Mouse (Mus musculus) right cerebral cortex, postnatal 10 days (tissue): ENCODE measurements around the gene Cep295.
"Not testable (repeated sequence)": the region's sequence is repeated elsewhere in the genome, so short reads cannot be mapped to it uniquely, and the experiment has no call there.

Experiments
- DNase-seq, 2 experiments: peaks; one replicate each; pipeline ENCODE4 v3.0.0; 2021; ENCODE audit warnings: low spot score in 2 of 2

Cep295 gene

DNA sequence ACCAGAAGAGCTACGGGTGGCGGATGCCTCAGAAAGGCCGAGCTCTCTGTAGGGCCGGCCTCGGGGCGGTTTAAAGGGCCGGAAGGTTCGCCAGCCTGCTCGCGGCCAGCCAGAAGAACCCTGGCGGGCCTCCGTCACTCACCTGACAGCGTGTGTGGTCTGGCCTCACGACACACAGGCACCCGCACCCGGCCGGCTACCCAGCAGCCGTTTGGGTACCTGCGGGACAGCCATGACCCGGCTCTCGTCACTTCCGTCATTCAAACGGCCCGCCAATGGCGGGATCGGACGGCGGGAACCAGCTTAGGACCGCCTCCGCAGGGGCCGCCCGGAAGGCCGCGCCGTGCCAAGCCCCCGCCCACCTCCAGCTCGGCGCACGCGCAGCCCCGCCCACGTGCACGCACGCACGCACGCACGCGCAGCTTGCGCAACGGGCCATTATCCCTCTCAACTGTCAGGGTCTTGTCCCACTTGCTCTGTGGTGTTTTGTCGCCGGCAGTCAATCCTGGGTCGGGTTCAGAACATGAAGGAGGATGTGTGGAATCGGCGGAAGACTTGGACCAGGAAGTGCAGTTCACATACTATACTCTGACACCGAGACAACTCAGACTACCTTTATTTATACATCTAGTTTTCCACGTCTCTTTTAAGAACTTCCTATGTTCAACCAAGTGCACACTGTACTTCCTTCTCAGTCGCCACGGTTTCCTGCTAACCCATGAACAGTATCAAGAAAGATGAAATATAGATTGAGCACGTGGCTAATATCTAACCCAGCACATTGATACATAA lies at the start of gene Cep295:
TSS of gene Cep295 (minus strand) at position 305 of the 792 bp plus-strand sequence.
- peak; percentile 98 for DNase-seq

DNA sequence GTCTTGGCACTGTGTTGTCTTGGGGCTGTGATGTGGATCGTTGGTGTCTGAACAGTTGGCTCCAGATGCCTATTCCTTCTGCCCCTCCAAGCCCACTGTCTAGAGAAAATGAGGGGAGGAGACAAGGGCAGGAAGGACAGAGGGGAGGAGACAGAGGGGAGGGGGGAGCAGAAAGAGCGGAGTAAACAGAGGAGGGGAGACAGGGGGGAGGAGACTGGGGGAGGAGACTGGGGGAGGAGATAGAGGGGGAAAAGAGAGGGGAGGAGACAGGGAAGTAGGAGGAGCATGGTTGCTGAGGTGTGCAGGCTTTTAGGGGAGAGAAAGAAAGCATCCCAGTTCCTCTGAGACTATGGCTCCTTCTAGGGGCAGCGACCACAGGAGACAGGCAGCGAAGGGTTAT lies 40.0 kb upstream of the Cep295 start:
- no peak for DNase-seq

DNA sequence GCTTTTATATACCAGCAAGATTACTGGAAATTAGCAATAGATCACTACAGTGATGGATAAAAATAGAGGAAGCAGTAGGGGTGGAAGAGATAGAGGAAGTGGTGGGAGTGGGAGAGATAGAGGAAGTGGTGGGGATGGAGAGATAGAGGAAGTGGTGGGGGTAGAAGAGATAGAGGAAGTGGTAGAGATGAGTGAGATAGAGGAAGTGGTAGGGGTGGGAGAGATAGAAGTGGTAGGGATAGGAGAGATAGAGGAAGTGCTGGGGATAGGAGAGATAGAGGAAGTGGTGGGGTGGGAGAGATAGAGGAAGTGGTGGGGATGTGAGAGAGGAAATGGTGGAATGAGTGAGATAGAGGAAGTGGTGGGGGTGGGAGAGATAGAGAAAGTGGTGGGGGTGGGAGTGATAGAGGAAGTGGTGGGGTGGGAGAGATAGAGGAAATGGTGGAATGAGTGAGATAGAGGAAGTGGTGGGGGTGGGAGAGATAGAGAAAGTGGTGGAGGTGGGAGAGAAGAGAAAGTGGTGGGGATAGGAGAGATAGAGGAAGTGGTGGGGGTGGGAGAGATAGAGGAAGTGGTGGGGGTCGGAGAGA lies 37.9 kb upstream of the Cep295 start:
- no peak for DNase-seq

DNA sequence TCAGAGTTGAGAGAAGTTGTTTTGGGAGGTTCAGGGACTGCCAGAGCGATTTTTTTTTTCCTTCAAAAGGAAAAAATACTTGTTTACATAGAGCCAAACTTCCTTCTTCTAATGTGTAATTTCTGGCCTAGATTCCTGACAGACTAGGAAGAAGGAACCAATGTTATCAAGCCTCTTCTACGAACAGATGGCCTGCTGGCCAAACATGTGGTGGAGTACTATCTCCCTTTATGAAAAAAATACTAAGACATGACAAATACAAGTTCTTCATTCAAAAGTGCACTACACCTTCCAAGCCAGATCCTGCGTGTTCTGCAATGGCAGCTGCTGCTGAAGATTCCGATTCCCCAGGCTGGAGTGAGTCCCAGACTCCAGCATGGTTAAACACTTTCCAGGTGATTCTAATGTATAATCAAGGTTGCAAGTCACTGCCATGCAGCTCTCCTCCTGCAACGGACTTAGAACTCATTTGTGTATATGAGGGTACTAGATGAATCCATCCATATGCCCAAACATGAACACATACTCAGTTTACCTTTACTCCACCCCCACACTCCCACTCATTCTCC lies 29.6 kb upstream of the Cep295 start:
- peak; percentile 19 to 27 for DNase-seq

DNA sequence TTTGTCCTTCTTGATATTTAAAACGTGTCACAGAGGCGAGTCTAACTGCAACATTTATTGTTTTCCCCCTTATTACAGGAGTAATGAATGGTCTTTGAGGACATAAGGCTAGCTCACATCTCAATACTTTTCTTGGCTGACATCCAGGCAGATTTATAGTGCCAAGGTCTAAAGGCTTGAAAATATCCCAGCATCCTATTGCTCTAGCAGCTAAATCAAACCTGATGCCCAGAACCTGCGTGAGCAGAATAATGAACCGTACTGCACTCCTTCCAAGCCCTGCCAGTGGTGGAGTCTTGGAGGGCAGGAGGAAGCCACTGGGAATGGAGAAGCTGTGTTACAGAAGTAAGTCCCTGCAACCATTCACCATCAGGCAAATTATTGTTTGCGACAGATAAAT lies 26.7 kb upstream of the Cep295 start:
- peak in 1 of 2 experiments; percentile 21 for DNase-seq

DNA sequence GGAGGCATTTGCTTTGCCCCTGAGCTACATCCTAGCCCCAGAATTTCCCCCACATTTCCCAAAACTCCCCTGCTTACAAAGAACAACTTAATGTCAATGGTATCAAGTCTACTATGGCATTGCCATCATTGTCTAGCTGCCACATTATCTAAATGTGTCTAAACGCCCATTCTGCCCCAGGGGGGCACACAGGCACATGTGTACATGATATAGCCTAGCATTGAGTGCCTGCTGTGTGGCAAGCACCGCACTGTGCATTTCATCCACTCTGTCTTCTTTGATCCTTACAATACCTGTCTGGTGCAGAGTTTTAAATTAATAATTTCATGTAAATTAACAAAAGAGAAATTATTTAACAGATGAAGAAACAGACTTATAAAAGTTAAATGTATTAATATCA lies 8.7 kb upstream of the Cep295 start:
- no peak for DNase-seq

DNA sequence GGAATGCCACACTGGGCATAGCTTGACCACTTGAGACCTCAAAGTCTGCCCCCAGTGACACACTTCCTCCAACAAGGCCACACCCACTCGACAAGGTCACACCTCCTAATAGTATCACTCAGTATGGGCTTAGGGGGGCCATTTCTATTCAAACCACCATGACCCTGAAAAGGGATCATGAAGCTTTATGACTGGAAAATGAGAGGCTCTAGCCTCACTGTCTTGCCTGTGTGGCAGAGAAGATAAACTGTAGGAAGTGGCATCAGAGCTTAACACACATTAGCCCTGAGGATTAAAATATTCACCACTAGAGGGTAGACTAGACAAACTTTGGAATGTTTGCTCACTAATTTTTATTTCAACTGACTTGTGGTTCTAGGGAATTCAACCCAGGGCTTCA lies 8.3 kb upstream of the Cep295 start:
- DNase-seq: no peak

DNA sequence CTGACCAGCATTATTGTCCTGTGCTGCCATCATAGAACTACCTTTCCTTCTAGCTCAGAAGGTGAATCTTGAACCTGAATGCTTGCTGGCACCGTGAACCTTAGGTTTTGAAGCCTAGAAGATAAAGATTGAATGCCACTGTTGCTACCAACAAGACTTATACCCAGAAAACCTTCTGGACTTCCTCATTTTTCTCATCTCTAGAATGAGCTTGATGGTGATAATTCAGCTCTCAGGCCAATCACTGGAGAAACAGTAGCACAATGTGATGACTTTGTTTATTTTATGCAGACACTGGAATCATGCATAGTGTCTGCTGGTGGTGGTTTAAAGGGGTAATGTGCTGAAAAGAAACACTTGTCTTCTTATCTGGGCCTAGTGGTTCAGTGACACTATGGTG lies 7.3 kb upstream of the Cep295 start:
- no peak for DNase-seq

DNA sequence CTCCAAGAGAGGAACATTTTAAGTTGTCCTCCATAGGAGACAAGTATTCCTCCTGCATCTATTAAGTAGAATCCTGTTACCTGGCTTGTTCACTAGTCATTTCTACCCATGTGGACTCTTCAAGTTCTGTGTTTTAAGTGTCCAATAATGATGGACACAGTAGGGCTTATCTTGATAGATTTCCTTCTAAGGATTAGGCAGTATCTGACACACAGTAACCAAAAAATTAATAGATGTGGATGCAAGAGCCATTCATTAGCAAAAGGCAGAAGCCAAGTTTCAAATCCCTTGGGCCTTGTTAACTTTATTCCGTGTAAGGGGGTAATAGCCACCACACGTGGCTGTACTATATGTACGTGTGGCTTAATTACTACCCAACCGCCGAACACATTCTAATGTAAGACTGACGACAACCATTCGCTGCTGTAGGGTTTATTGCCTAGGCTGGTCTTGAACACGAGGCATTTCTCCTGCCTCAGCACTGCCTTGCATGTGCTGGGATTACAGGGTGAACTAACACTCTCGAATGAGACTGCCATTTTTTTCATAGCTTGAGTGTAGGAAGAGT lies 588 bp downstream of the Cep295 start:
- DNase-seq: no peak

DNA sequence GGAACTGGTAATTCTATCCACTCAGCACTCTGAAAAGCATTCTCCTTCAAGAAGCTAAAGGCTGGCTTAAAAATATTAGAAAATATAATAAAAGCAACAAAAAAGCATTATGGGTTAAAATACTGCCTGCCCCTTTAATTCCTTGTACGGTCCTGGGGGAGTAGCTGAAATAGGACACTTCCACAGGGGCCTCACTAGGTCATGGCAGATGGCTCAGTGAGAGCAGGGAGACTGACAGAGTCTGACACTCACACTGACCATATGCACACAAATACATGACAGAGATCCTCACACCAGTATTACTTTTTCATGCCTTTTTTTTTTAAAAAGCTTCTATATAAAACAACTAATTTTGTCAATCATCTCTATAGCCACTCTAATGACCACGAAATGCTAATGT lies 7.7 kb downstream of the Cep295 start:
- DNase-seq: no peak

DNA sequence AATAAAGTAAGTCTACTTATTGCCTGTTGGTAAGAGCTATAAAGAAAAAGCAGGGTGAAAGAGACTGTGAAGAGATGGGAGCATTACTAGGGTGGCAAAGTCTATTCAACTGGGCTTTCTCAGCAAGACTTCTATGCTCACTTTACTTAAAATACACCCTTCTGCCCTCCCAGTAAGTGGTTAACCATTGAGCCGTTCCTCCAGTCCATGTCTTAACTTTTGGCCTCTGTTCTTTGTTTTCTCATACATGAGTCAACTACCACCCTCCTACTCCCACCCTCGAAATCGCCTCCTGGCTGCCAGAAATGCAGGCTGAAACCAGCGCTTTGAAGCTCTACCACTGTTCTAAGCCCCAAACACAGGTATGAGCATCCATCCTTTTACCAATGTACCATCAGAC lies 19.8 kb downstream of the Cep295 start:
- no peak for DNase-seq

DNA sequence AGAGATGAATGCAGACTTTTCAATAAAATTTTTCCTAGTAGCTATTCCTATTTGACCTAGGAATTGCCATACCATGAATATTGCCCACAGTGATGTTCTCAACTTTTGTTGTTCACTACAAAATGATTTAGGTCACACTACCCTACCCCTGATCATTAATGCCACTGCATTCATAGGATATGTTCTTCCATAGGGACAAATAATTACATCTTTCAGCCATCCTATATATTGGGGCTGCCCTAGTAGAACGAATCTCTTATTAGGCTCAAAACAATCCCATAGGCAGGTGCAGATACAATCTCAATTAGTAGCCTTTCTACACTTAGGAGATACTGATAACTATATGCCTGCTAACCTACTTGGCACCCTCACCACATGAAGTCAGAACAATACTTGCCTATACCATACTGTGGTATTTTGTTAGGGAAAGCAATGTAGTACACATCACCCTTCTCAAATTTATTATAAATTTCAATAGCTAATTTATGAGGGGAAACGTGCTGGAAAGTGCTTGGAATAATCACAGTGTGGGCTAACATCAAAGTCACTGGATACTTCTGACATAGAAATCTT lies 39.3 kb downstream of the Cep295 start:
- DNase-seq: no peak

DNA sequence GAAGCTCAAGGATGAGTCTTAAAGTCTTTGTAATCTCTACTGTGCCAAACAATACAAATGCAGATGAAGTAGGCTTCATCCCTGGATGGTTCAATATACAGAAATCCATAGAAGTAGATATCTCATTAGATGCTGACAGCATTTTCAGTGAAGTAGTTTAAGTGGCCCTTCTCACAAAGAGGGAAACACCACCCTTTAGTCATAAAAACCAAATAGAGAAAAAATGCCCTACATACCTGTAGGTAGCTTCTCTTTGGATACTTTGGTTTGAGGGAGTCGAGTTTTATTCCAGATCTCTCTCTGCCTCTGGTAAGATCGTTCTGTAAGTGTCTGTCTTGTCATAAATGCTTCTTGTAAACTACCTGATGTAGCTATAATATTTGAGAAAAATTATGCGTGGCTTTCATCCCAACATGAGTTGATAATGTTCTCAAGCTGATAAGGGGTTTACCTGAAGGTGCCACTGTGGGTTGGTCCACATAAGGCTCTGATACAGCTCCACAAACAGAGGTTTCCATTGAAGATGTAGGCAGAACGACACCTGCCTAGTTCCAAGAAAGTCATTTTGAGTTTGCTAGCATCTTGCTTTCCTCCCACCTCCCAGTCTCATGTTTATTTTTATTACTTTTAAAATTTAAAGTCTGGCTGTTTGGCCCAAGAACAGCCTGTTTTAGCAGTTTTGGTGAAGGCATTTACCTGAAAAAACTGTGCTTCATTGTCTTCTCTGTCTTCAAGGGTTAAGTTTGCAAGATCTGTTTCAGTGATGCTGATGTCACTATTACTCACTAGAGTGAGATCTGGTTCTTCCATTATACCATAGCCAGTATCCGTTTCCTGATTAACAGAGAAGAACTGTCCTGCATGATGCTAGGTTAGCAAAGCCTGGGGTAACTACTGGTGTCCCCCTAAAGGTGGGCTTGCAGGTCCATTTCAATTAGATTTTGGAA lies 40.1 kb downstream of the Cep295 start:
- no peak for DNase-seq

DNA sequence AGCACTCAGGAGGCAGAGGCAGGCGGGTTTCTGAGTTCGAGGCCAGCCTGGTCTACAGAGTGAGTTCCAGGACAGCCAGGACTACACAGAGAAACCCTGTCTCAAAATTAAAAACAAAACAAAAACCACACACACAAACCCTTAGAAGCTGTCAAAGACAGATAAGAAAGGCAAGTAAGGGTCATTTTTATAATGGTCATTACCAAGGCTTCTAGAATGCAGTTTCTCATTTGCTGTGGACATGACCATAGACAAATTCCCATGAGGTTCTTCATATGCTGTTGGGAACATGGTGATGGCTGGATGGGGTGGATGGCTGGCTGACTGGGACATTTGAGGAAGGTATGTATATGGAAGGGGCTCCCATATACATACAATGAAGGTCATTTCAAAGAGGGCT lies 41.3 kb downstream of the Cep295 start:
- DNase-seq: not testable (repeated sequence)

DNA sequence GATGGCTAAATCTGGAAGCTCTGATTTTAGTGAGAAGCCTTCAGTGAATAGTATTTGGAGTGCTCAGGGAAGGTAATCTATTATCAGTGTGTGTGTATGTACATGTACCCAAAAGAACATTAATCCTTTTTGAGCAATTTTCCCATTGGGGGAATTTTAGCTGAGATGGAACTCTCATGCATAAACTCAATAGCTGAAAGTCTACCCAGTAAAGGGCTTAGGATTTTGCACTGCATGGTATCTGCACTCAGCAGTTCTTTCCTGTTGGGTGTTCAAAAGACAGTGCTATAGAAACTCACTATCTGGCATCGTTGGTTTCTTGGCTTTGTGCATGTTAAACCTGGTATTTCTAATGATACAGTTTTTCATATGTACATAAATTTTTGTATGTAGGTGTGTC lies 43.0 kb downstream of the Cep295 start:
- no peak for DNase-seq

DNA sequence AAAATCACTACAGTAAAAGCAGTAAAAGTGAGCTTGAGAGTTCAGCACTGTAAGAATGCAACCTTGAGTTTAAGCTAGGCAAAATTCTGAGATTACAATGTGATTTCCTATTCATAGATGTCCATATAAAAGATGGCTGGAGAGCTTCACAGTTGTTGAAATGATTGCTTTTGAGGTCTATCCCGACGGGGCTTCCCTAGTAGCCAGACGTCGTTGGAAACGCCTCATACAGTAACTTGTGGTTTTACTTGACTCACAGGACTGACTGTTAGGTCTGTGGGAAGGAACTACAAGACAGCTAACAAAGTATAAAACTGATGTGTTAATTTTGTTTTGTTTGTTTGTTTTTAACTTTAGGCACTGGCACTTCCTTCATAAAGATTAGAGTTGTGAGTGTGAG lies 44.0 kb downstream of the Cep295 start:
- no peak for DNase-seq

DNA sequence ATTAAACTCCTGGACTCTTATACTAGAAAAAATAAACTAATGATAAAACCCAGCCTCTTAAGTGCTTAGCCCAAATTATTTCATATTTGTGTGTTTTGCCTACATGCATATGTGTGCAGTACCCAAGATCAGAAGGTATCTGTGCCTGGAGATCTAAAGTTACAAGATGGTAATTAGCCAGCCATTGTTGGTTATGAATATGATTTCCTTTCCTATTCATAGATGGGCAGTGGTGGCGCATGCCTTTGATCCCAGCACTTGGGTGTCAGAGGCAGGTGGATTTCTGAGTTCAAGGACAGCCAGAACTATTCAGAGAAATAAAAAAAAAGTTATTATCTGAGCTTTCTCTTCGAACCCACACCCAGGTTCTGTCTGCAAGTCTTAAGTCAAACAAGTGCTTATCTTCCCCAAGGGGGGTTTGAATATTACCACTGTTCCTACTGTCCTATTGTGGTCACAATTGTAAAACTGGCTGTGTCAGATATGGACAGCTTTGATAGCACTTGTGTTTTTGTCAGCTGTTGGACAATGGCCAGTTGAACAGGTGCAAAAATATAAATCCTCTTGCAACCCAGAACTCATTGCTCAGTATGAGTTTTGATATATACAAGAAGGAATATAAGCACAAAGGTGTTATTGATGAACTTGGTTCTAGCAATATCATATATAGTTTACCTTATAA lies 45.4 kb downstream of the Cep295 start:
- DNase-seq: no peak

DNA sequence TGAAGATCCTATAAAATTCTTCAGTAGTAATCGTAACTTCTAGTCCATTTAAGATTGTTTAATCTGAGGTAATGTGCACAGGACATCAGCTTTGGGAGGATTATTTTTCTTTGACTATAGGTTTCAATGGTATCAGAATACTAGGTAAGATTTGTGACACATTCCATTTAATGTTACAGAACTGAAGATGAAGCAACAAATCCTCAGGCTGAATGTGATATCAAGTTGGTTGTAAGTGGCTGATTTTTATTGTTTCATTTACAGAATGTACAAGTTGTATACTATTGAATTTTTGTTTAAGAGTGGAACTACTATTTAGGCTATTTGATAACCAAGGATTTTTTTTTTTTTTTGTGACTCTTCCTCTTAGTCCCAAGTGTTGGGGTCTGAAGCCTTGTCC lies 47.4 kb downstream of the Cep295 start:
- no peak for DNase-seq

DNA sequence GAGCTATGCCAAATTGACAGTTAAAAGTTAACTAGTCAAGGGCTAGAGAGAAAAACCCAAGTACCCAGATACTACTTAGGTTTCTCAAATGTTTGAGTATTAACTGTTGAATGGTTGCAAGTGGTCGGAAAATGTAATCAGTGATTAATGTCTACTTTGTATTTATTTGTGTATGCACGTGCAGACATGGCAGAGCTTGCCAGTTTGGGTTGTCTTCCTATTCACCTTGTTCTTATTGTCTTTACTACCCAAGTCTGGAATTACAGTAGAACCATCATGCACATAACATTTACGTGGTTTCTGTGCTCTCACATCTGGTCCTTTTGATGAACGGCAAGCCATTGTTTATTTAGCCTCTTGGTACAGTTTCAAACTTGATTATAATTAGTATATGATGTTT lies 48.2 kb downstream of the Cep295 start:
- DNase-seq: no peak

DNA sequence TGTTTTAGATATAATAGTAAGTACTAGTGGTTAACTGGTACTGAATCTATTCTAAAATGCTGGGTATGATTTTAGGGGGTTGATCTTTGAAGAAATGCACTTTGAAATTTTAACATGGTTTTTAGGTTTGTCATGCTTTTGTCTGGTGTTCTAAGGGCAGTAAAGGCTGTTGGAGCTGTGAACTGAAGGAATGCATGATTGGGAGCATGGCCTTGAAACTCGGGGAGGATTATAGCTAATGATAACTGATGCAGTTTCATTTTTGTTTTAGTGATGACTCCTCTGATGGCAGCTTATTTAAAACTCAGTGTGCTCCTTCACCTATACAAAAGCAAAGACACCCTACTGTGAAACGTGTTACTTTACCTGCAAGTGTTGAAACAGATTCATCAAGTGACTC lies 49.3 kb downstream of the Cep295 start:
- DNase-seq: no peak

DNA sequence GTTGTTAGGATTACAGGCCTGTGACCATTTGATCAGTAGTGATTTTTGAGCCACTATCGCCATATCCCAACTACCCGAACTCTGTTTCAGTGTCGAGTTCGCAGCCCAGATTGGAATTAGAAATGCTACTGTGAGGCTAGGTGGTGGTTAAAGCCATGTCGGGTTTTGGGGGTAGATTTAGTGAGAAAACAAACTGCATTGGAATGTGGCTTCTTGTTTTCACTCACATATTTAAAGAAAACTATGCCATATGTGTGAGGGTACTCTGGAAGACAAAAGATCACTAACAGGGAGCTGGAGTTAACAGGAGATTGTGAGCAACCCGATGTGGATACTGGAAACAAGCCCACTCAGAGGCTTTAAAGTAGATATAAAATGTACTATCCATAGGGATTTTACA lies 50.3 kb downstream of the Cep295 start:
- no peak for DNase-seq
